Mouse (Mus musculus): ENCODE results near the gene Gm1604a. TPM values are rescaled to one million over a fixed set of nuclear protein-coding genes. Genes with fewer than 3 reads are reported as not detected.
A peak's percentile ranks its signal among the peaks of the same experiment; 100 is the strongest.
"Not testable (repeated sequence)": the region's sequence is repeated elsewhere in the genome, so short reads cannot be mapped to it uniquely, and the experiment has no call there.

Gene Gm1604a
- total RNA-seq (2018; cell fraction: chromatin; rRNA removed): not detected
- not detected for total RNA-seq (2018; cell fraction: cytosol; rRNA removed)
- not detected for total RNA-seq (2018; cell fraction: nucleus; rRNA removed)
- polyA plus RNA-seq (2018): not detected in 3 replicates

GRCm38 (mm10) chr17:7025257-7025656, at the start of gene Gm1604a:
TSS of gene Gm1604a (plus strand) at chr17:7025568.
- not testable (repeated sequence) for H3K27ac ChIP-seq; H3K4me3 ChIP-seq (ENCODE audit: inconsistent target); H3K36me3 ChIP-seq (ENCODE audit: inconsistent target); H3K79me2 ChIP-seq (ENCODE audit: inconsistent target)
- WGBS (ENCODE audit: missing documents): no CpG with 5 or more reads among the region's 14 CpGs

GRCm38 (mm10) chr17:6978287-6979248, 46.8 kb upstream of the Gm1604a start, which contains the start of gene Gm49721:
TSS of gene Gm49721 (plus strand) at chr17:6978904.
- H3K4me3 ChIP-seq (ENCODE audit: inconsistent target): peak within 1 kb of the TSS; percentile 44
- not testable (repeated sequence) for H3K79me2 ChIP-seq (ENCODE audit: inconsistent target); H3K36me3 ChIP-seq (ENCODE audit: inconsistent target)
- 0% methylated on average over 2 of the region's 68 CpGs for WGBS (ENCODE audit: missing documents)
- 0 out of 2 replicates have a peak within 1 kb of the TSS, but pooled peaks have one; percentile 28 for H3K27ac ChIP-seq

DNA sequence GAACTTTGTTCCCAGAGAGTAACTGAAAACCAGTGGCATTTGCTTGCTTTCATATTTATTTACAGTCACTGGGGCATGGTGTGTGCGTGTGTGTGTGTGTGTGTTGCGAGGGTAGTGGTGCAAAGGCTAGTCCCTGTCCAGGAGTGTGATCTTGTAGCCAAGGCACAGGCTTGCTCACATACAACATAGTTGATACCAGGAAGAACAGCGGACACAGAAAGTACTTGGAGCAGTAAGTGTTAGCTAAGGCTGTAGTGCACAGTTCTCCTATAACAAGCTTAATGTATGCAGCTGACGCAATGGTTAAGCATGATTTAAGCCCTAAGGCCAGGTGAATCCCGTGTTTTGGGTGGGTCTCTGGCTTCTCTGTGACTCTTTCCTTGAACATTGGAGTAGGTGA, 46.0 kb upstream of the Gm1604a start:
- Histone ChIP-seq H3K4me3 (ENCODE audit: inconsistent target) (peak overlapping the region; percentile 44), H3K27ac (0 out of 2 replicates have a peak overlapping the region, but pooled peaks have one; percentile 28)
- not testable (repeated sequence) for H3K79me2 ChIP-seq (ENCODE audit: inconsistent target); H3K36me3 ChIP-seq (ENCODE audit: inconsistent target)
- 4% methylated on average over 4 of the region's 5 CpGs for WGBS (ENCODE audit: missing documents)

DNA sequence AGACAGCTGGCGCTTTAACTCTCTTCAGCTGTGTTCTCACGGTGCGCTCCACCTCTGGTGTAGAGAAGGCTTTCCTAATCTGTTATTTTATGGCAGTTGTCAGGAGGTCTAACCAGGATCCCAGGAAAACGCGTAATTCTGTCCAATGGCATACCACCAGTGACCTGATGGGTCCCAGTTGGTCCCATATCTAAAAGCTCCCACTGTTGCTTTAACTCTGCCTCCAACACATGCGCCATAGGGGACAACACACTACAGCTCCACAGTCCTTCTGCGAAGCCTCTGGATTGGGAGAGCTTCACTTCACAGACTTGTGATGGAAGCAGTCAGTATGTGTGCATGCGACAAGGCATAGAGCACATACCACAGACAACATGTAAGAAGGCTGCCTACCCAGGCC, 45.2 kb upstream of the Gm1604a start:
- 92% methylated on average over 4 of the region's 8 CpGs for WGBS (ENCODE audit: missing documents)
- not testable (repeated sequence) for H3K27ac ChIP-seq; H3K4me3 ChIP-seq (ENCODE audit: inconsistent target); H3K79me2 ChIP-seq (ENCODE audit: inconsistent target); H3K36me3 ChIP-seq (ENCODE audit: inconsistent target)

DNA sequence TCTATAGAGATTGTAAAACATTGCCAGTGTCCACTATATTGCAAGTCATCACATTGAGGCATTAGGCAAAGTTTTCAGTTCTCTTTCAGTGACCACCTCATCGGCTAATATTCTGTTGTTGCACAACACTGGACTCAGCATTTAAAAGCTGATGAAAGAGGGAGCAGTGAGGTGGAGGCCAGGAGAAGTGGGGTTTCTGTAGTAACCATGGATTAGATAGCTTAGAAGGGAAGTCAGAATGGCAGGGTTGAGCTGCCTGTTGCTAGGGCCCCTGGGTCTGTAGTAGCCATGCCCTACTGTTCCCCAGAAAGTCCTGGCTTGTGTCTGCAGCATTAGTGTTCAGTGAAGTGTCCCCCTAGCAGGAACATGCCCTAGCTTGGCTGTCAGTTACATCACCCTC, 39.2 kb upstream of the Gm1604a start:
- WGBS (ENCODE audit: missing documents): 7% methylated on average over 1 of the region's 1 CpGs
- not testable (repeated sequence) for H3K4me3 ChIP-seq (ENCODE audit: inconsistent target); H3K27ac ChIP-seq; H3K36me3 ChIP-seq (ENCODE audit: inconsistent target); H3K79me2 ChIP-seq (ENCODE audit: inconsistent target)

- no CpG with 5 or more reads among the region's 6 CpGs for WGBS (ENCODE audit: missing documents)
- not testable (repeated sequence) for H3K36me3 ChIP-seq (ENCODE audit: inconsistent target); H3K27ac ChIP-seq; H3K79me2 ChIP-seq (ENCODE audit: inconsistent target); H3K4me3 ChIP-seq (ENCODE audit: inconsistent target)
Measured at GRCm38 (mm10) chr17:6995504-6995903, 29.9 kb upstream of the Gm1604a start.

DNA sequence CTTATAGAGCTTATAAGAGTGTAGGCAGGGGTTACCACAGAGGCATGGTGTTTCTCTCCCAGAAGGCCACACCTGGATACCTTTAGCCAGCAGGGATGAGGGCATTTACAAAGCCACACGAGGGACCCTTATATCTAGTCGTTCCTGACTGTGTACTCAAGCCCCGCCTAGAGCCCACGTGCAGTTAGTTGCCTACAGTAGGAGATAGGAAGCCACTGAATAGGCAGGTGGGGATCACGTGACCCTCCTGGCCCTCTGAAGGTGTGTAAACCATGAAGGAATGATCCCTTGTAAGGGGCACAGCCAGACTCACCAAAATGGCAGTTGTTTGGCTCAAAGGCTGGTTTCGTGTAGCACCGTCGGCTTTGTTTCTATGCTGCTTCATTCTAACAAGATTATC, 28.5 kb upstream of the Gm1604a start:
- H3K27ac ChIP-seq; H3K79me2 ChIP-seq (ENCODE audit: inconsistent target); H3K36me3 ChIP-seq (ENCODE audit: inconsistent target); H3K4me3 ChIP-seq (ENCODE audit: inconsistent target): not testable (repeated sequence)
- 93% methylated on average over 5 of the region's 8 CpGs for WGBS (ENCODE audit: missing documents)

- H3K36me3 ChIP-seq (ENCODE audit: inconsistent target); H3K27ac ChIP-seq; H3K4me3 ChIP-seq (ENCODE audit: inconsistent target); H3K79me2 ChIP-seq (ENCODE audit: inconsistent target): not testable (repeated sequence)
- WGBS (ENCODE audit: missing documents): no CpG with 5 or more reads among the region's 7 CpGs
Measured at GRCm38 (mm10) chr17:6997778-6998490, 27.4 kb upstream of the Gm1604a start.

DNA sequence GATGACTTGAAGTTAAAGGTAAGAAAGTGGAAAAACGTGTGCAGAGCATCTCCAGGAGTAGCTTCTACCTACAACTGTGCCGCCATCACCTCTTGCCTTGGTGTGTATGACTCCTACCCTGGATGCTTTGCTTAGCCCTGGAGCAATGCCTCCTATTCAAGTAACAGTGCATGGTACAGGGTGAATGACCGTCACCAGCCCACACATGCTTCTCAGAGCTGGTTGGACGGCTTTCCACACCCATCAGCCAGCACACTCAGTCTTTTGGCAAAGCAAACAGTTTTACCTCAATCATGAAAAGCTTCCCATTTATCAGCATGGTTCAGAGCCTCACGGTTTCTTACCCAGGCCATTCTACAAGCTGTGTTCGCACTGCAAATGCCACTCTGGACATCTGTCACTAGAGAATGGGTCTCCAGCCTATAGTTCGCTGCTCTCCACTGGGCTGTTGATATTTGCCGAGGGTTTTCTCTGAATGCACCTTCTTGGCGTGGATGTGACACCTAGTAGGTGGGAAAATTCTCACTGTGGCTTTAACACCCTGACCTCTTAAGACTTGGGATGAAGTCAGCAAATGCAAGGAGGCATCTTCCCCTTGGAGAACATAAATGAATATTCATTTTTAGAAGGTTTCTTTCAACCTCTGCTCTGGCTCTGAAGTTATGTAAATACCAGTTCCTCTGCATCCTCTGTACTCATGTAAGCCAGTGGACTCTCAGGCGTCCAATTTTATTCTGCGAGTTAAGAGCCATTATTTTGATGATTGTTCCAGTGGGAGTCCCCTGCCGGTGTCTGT, 23.4 kb upstream of the Gm1604a start:
- not testable (repeated sequence) for H3K36me3 ChIP-seq (ENCODE audit: inconsistent target); H3K27ac ChIP-seq; H3K4me3 ChIP-seq (ENCODE audit: inconsistent target); H3K79me2 ChIP-seq (ENCODE audit: inconsistent target)
- 88% methylated on average over 2 of the region's 12 CpGs for WGBS (ENCODE audit: missing documents)

GRCm38 (mm10) chr17:7003392-7003791, 22.0 kb upstream of the Gm1604a start:
- H3K79me2 ChIP-seq (ENCODE audit: inconsistent target); H3K4me3 ChIP-seq (ENCODE audit: inconsistent target); H3K27ac ChIP-seq; H3K36me3 ChIP-seq (ENCODE audit: inconsistent target): not testable (repeated sequence)
- WGBS (ENCODE audit: missing documents): no CpG with 5 or more reads among the region's 3 CpGs

GRCm38 (mm10) chr17:7005646-7006045, 19.7 kb upstream of the Gm1604a start:
- not testable (repeated sequence) for H3K79me2 ChIP-seq (ENCODE audit: inconsistent target); H3K4me3 ChIP-seq (ENCODE audit: inconsistent target); H3K27ac ChIP-seq; H3K36me3 ChIP-seq (ENCODE audit: inconsistent target)
- WGBS (ENCODE audit: missing documents): no CpG with 5 or more reads among the region's 4 CpGs

DNA sequence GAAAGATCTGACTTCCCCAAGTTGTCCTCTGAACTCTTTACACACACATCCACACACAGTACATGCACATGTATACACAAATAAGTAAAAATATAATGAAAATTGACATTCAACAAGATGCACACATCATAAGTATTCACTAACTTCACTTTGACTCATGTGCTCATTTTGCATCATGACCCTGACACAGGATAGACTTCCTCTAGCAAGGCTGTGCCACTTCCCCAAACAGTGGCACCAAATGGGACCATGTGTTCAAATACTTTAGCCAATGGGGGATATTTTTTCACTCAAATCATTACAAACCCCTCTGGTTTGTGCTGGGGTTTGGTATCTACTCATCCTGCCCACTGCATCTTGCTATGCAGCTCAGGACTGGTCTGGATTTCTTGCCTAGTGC, 16.5 kb upstream of the Gm1604a start:
- not testable (repeated sequence) for H3K36me3 ChIP-seq (ENCODE audit: inconsistent target); H3K79me2 ChIP-seq (ENCODE audit: inconsistent target); H3K27ac ChIP-seq; H3K4me3 ChIP-seq (ENCODE audit: inconsistent target)

- H3K36me3 ChIP-seq (ENCODE audit: inconsistent target); H3K4me3 ChIP-seq (ENCODE audit: inconsistent target); H3K79me2 ChIP-seq (ENCODE audit: inconsistent target); H3K27ac ChIP-seq: not testable (repeated sequence)
- WGBS (ENCODE audit: missing documents): no CpG with 5 or more reads among the region's 7 CpGs
Measured at GRCm38 (mm10) chr17:7009440-7009839, 15.9 kb upstream of the Gm1604a start.

DNA sequence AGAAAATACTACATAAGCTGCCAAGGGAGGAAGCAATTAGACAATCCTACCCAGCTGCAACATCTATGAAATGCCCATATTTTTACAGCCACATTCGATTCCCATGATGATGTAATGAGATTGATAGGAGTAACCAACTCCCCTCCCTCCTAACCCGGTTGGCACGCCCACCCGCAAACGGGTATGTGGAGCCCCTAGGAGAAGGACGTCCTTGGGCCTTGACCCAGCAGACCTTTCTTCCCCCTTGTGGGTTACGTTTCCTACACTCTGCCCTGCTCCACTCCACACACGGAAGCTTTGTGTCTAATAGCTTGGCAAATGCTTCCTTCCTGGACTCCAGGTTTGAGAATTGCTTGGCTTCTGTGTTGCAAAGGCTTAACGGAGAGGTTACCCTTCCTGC, 15.5 kb upstream of the Gm1604a start:
- 20% methylated on average over 1 of the region's 9 CpGs for WGBS (ENCODE audit: missing documents)
- not testable (repeated sequence) for H3K79me2 ChIP-seq (ENCODE audit: inconsistent target); H3K27ac ChIP-seq; H3K4me3 ChIP-seq (ENCODE audit: inconsistent target); H3K36me3 ChIP-seq (ENCODE audit: inconsistent target)
